Mouse (Mus musculus) ES-Bruce4 (cell line): ENCODE measurements around the gene Irf1. TPM values are rescaled to one million over a fixed set of nuclear protein-coding genes. Genes with fewer than 3 reads are reported as not detected.

Source experiments
- H3K27ac ChIP-seq: 2 replicates; pipeline ENCODE4 v1.5.1; 2012; ENCODE audit warnings: low read length, inconsistent platforms; ENCODE audit not compliant: insufficient read depth
- H3K27me3 ChIP-seq: 2 replicates; pipeline ENCODE4 v1.6.1; 2012; ENCODE audit warnings: mild to moderate bottlenecking, low read length, inconsistent platforms; ENCODE audit not compliant: control insufficient read depth, poor library complexity, insufficient read depth, severe bottlenecking
- H3K36me3 ChIP-seq: 2 replicates; pipeline ENCODE4 v1.6.1; 2012; ENCODE audit warnings: inconsistent platforms, mild to moderate bottlenecking, low read length, moderate library complexity; ENCODE audit not compliant: control insufficient read depth, poor library complexity, insufficient read depth, severe bottlenecking
- H3K4me1 ChIP-seq: one replicate; pipeline ENCODE4 v1.8.1; 2011; ENCODE audit warnings: low read length; ENCODE audit not compliant: control insufficient read depth, insufficient read depth
- H3K4me3 ChIP-seq: 2 replicates; pipeline ENCODE4 v1.5.1; 2011; ENCODE audit warnings: low read depth, mild to moderate bottlenecking, low read length
- H3K9ac ChIP-seq: 2 replicates; pipeline ENCODE4 v1.6.1; 2012; ENCODE audit warnings: low read depth, mild to moderate bottlenecking, inconsistent platforms; ENCODE audit not compliant: poor library complexity, severe bottlenecking
- H3K9me3 ChIP-seq: replicated peaks from 2 replicates; pipeline ENCODE4 v1.6.1; 2012; ENCODE audit warnings: mild to moderate bottlenecking, low read length, inconsistent platforms; ENCODE audit not compliant: control insufficient read depth, poor library complexity, insufficient read depth, severe bottlenecking
- CTCF ChIP-seq: IDR thresholded peaks from one replicate; pipeline ENCODE4 v1.8.1; 2011; ENCODE audit warnings: low read depth, low read length
- EP300 ChIP-seq: IDR thresholded peaks from 2 replicates; pipeline ENCODE4 v1.6.1; 2011; ENCODE audit warnings: low read depth, low read length; ENCODE audit not compliant: insufficient read depth
- POLR2A ChIP-seq: IDR thresholded peaks from one replicate; pipeline ENCODE4 v1.8.1; 2011; ENCODE audit warnings: low read length; ENCODE audit not compliant: insufficient read depth
- polyA plus RNA-seq: library from polyadenylated mRNA; stranded (reverse); fragments of >200 nt; gene quantifications from 2 replicates; pipeline ENCODE4 v1.2.4, GENCODE M21; 2011; ENCODE audit warnings: low read depth; ENCODE audit not compliant: missing spikeins, insufficient read depth, insufficient read length

The Irf1 gene
- polyA plus RNA-seq, 1 experiment, result 75.7 TPM

DNA sequence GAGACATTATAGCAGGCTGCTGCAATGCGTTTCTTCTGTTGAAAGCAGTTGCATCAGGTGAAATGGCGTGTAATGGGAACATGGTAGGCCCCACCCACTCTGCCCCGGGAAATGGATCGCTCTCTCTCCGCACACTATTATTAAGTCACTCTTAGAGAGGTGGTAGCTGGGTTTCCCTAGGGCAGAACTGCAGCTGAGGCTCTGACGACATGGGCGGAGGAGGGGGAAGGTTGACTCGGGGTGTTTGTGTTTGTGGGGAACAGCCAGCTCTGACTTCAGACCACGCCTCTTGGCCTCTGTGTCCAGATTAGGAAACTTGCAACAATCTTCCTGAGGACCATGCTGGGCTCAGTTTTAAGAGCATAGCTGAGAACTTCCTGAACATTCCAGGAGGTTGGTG lies 36.0 kb downstream of the Irf1 start:
- no peak overlapping the region for H3K27ac ChIP-seq
- TF ChIP-seq CTCF (no peak), POLR2A (no peak), EP300 (no peak)
- peaks cover 18% of the 10 kb centered on the region for H3K4me1 ChIP-seq
- H3K36me3 ChIP-seq, result no peaks in the 10 kb centered on the region
- no peaks in the 10 kb centered on the region for H3K9me3 ChIP-seq
- no peak overlapping the region for H3K4me3 ChIP-seq
- H3K9ac ChIP-seq, result no peak overlapping the region
- no peaks in the 10 kb centered on the region for H3K27me3 ChIP-seq

DNA sequence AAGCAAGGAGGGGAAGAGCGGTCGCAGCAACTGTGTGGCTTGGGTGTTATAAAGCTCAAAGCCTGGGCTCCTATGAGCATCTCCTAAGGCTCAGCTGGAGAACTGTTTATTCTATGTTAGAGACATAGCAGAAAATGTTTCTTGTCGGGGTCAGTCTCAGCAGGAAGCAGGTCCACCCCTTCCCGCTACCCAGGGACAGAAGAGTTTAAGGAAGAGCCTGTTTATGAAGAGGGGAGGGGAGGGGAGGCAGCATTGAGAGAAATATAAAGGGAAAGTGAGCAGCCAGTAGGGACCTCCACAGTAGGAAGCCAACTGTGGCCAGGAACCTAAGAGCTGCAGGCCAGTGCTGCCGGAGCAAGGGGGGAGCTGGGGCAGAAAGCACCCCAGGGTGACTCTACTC lies 39.5 kb downstream of the Irf1 start:
- no peaks in the 10 kb centered on the region for H3K27me3 ChIP-seq
- no peaks in the 10 kb centered on the region for H3K9me3 ChIP-seq
- no peak overlapping the region for H3K9ac ChIP-seq
- H3K36me3 ChIP-seq, result no peaks in the 10 kb centered on the region
- TF ChIP-seq CTCF (no peak), EP300 (no peak), POLR2A (no peak)
- peaks cover 2% of the 10 kb centered on the region for H3K4me1 ChIP-seq
- no peak overlapping the region for H3K4me3 ChIP-seq
- no peak overlapping the region for H3K27ac ChIP-seq

DNA sequence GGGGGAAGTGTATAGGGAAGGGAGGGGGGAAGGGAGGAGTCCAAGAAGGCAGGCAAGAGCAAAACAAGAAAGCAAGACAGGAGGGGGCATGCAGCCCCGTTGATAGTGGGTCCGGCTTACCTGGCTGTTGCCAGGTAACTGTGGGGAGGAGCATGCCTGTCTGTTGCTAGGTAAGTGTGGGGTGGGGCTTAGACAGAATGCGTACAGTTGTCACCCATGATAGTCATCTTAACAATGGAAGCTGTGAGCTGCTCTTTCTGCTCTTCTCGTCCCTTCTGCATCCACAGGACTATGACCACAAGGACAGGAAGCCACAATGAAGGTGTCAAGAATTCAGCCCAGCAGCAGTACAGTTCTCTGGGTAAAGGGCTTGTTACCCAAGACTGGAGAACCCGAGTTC lies 40.3 kb downstream of the Irf1 start:
- Histone ChIP-seq H3K36me3 (no peaks in the 10 kb centered on the region), H3K4me3 (no peak overlapping the region), H3K4me1 (no peaks in the 10 kb centered on the region), H3K27ac (no peak overlapping the region), H3K9ac (no peak overlapping the region), H3K27me3 (no peaks in the 10 kb centered on the region), H3K9me3 (no peaks in the 10 kb centered on the region)
- TF ChIP-seq CTCF (no peak), EP300 (no peak), POLR2A (no peak)

DNA sequence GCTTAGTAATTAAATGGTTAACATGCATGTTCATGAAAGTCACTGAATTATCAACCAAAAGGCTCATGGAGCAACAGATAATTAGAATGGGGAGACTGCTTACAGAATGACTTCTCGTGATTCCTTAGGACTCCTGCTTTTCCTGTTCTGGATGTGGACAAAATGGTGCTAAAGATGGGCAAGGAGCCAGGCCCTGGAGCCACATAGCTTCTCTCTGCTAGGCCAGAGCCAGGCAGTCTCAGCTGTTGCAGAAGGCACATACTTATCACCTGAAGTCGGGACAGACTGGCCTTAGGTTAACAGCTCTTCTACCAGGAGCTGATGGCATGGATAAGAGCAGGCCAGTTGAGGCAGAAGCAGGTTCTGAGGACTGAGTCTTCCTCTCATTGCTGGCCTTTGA lies 40.9 kb downstream of the Irf1 start:
- Histone ChIP-seq H3K36me3 (no peaks in the 10 kb centered on the region), H3K9me3 (no peaks in the 10 kb centered on the region), H3K4me3 (no peak overlapping the region), H3K9ac (no peak overlapping the region), H3K27ac (no peak overlapping the region), H3K4me1 (no peaks in the 10 kb centered on the region), H3K27me3 (no peaks in the 10 kb centered on the region)
- TF ChIP-seq EP300 (no peak), CTCF (no peak)

DNA sequence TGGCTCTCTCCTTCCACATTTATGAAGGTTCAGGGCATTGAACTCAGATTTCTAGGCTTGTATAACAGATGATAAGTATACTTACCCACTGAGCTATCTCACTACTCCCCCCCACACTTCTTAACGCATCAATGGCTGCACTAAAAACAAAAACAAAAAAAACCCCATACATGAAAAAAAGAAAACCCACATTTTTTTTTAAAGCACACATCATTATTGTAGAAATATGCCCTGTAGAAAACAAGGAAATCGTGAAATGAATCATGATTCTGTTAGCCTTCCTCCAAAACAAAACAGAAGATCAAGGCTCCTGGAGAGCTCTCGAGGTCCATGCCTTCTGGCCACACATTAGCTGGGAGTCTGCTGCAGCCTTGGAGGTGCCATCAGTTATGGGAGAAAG lies 41.5 kb downstream of the Irf1 start:
- H3K9me3 ChIP-seq, result no peaks in the 10 kb centered on the region
- no peaks in the 10 kb centered on the region for H3K27me3 ChIP-seq
- H3K27ac ChIP-seq, result no peak overlapping the region
- no peaks in the 10 kb centered on the region for H3K36me3 ChIP-seq
- no peak overlapping the region for H3K9ac ChIP-seq
- H3K4me3 ChIP-seq, result no peak overlapping the region
- H3K4me1 ChIP-seq, result no peaks in the 10 kb centered on the region
- TF ChIP-seq POLR2A (no peak), CTCF (no peak), EP300 (no peak)

DNA sequence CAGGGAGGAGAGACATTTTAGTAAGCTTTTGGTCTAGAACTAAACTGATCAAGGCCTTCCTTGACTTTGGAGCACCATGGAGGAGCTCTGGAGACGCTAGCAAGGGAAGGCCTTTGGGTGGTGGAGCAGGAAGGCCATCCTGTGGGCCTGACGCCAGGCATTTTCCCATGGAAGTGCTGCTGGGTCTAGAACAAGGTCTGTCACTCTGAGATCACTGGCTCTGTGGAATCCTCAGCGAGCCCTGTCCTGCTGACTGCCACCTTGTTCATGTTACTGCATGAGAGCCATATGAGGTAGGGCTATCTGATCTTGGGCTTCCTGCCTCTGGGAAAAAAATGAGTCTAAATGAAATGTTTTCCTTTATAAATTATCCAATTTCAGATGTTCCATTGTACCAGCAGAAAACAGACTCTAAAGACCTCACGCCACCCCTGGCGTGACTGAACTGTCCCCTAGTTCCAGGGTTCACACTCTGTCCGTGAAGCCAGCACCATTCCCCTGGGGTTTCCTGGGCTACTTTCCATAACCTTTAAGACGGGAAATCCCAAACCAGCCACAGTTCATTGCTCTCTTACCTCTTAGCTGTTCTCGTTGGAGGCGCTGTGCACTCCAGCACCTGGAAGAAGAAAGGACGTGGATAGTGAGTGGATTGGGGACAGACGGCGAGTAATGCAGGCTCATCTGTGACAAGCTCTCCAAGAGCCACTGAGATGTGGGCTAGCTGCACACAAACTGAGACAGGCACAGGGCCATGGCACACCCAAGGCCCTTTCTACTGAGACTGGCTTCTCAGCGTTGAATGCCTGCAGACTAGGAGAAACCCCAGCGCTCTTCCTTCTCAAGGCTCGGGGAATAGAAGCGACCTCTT lies 43.4 kb downstream of the Irf1 start:
- H3K27me3 ChIP-seq, result no peaks in the 10 kb centered on the region
- TF ChIP-seq EP300 (no peak), CTCF (no peak), POLR2A (no peak)
- H3K27ac ChIP-seq, result no peak overlapping the region

More for the DNA sequence above, 43.4 kb downstream of the Irf1 start:
- Histone ChIP-seq H3K36me3 (no peaks in the 10 kb centered on the region), H3K4me3 (no peak overlapping the region), H3K9me3 (no peaks in the 10 kb centered on the region), H3K9ac (no peak overlapping the region), H3K4me1 (no peaks in the 10 kb centered on the region)
